Mouse (Mus musculus) liver, embryonic 16.5 days (tissue): ENCODE measurements around the gene Ftcd. TPM values are rescaled to one million over a fixed set of nuclear protein-coding genes. Genes with fewer than 3 reads are reported as not detected.

Experiments
- ATAC-seq: fragments of 200-750 bp; cut with Nextera tagmentation; 2 replicates; pipeline ENCODE4 v1.8.0; 2017; ENCODE audit warnings: low read depth, mild to moderate bottlenecking, moderate number of reproducible peaks, moderate library complexity
- H3K27ac ChIP-seq: fragments of 300-500 bp; sonication (generic); 2 replicates; pipeline ENCODE4 v1.5.1; 2014; ENCODE audit warnings: mild to moderate bottlenecking, low read length
- H3K27me3 ChIP-seq: fragments of 300-500 bp; sonication (generic); 2 replicates; pipeline ENCODE4 v1.6.1; 2014; ENCODE audit warnings: low read depth, low read length, mixed read lengths; ENCODE audit not compliant: control insufficient read depth, insufficient read depth
- H3K36me3 ChIP-seq: fragments of 300-500 bp; sonication (generic); 2 replicates; pipeline ENCODE4 v1.6.1; 2014; ENCODE audit warnings: mild to moderate bottlenecking; ENCODE audit not compliant: control insufficient read depth, insufficient read depth
- H3K4me1 ChIP-seq: fragments of 300-500 bp; sonication (generic); 2 replicates; pipeline ENCODE4 v1.6.1; 2014; ENCODE audit warnings: low read depth, low read length, mixed read lengths; ENCODE audit not compliant: control insufficient read depth
- H3K4me2 ChIP-seq: fragments of 300-500 bp; sonication (generic); 2 replicates; pipeline ENCODE4 v1.6.1; 2014; ENCODE audit warnings: low read depth, low read length, mixed read lengths
- H3K4me3 ChIP-seq: fragments of 300-500 bp; sonication (generic); 2 replicates; pipeline ENCODE4 v1.5.1; 2014; ENCODE audit warnings: low read depth, mild to moderate bottlenecking, low read length
- H3K9ac ChIP-seq: fragments of 300-500 bp; sonication (generic); 2 replicates; pipeline ENCODE4 v1.6.1; 2014; ENCODE audit warnings: low read depth, low read length
- H3K9me3 ChIP-seq: fragments of 300-500 bp; sonication (generic); replicated peaks from 2 replicates; pipeline ENCODE4 v1.6.1; 2016; ENCODE audit warnings: low read length; ENCODE audit not compliant: control insufficient read depth
- WGBS: fragments of 180-500 bp; shearing (Covaris S2); extraction: QIAGEN DNeasy Blood & Tissue Kit; methylation state at CpG from one replicate; pipeline ENCODE4 v1.1.7; 2014; ENCODE audit not compliant: insufficient replicate concordance; 5-methylcytosine and 5-hydroxymethylcytosine counted together
- polyA plus RNA-seq: library from polyadenylated mRNA; unstranded; fragments of >200 nt; fragmentation: Nextera tagmentation; extraction: Ambion mirVana; gene quantifications from 2 replicates; pipeline ENCODE4 v1.2.1, GENCODE M21; 2015

Gene Ftcd
- polyA plus RNA-seq = 52.9 and 63.8 TPM in 2 replicates

GRCm38 (mm10) chr10:76575374-76575773, at the start of gene Ftcd:
TSS of gene Ftcd (plus strand) at chr10:76575648.
- Histone ChIP-seq H3K9me3 (no peaks in the 10 kb centered on the region), H3K4me3 (peak within 1 kb of the TSS; percentile 37), H3K4me2 (peak within 1 kb of the TSS; percentile 33), H3K4me1 (no peaks in the 10 kb centered on the region; the same call in none of the 2 replicates), H3K9ac (no peak within 1 kb of the TSS; the same call in 1 of the 2 replicates), H3K27me3 (no peaks in the 10 kb centered on the region), H3K27ac (peak within 1 kb of the TSS; percentile 78), H3K36me3 (no peaks in the 10 kb centered on the region)
- 53% methylated on average over 3 of the region's 3 CpGs for WGBS
- peak; percentile 74 for ATAC-seq

GRCm38 (mm10) chr10:76530922-76531321, 44.5 kb upstream of the Ftcd start:
- 2% methylated on average over 11 of the region's 11 CpGs for WGBS
- Histone ChIP-seq H3K4me1 (peaks cover 13% of the 10 kb centered on the region), H3K36me3 (peaks cover under 1% of the 10 kb centered on the region; the same call in 1 of the 2 replicates), H3K27me3 (no peaks in the 10 kb centered on the region), H3K27ac (peak overlapping the region; percentile 52), H3K4me3 (peak overlapping the region; percentile 70), H3K9ac (peak overlapping the region; percentile 57), H3K9me3 (no peaks in the 10 kb centered on the region), H3K4me2 (peak overlapping the region; percentile 91)
- ATAC-seq = no peak

- ATAC-seq = peak; percentile 99
- H3K27ac ChIP-seq = peak within 1 kb of the TSS; percentile 58
- under 1% methylated on average over 37 of the region's 37 CpGs for WGBS
- peak within 1 kb of the TSS; percentile 91 for H3K4me2 ChIP-seq
- no peaks in the 10 kb centered on the region for H3K9me3 ChIP-seq
- H3K4me3 ChIP-seq = peak within 1 kb of the TSS; percentile 70
- no peaks in the 10 kb centered on the region for H3K27me3 ChIP-seq
- peak within 1 kb of the TSS; percentile 74 for H3K9ac ChIP-seq
- peaks cover 3% of the 10 kb centered on the region for H3K36me3 ChIP-seq
- peaks cover 13% of the 10 kb centered on the region for H3K4me1 ChIP-seq
These were observed 44.1 kb upstream of the Ftcd start, which contains the start of gene Lss for GRCm38 (mm10) chr10:76531375-76531774. TSS of gene Lss (plus strand) at chr10:76531588.

GRCm38 (mm10) chr10:76531828-76532227, 43.6 kb upstream of the Ftcd start:
- Histone ChIP-seq H3K9me3 (no peaks in the 10 kb centered on the region), H3K4me2 (peak overlapping the region; percentile 91)
- 3% methylated on average over 14 of the region's 14 CpGs for WGBS

GRCm38 (mm10) chr10:76535526-76535925, 39.9 kb upstream of the Ftcd start:
- 86% methylated on average over 7 of the region's 7 CpGs for WGBS

More at GRCm38 (mm10) chr10:76531828-76532227, 43.6 kb upstream of the Ftcd start:
- H3K4me1 ChIP-seq = peaks cover 13% of the 10 kb centered on the region
- peaks cover 3% of the 10 kb centered on the region for H3K36me3 ChIP-seq
- no peak for ATAC-seq
- peak overlapping the region; percentile 74 for H3K9ac ChIP-seq
- peak overlapping the region; percentile 58 for H3K27ac ChIP-seq
- peak overlapping the region; percentile 70 for H3K4me3 ChIP-seq
- H3K27me3 ChIP-seq = no peaks in the 10 kb centered on the region

GRCm38 (mm10) chr10:76537619-76538018, 37.8 kb upstream of the Ftcd start:
- peak; percentile 76 for ATAC-seq
- Histone ChIP-seq H3K4me2 (no peak overlapping the region), H3K36me3 (peaks cover 7% of the 10 kb centered on the region), H3K27me3 (no peaks in the 10 kb centered on the region), H3K4me3 (no peak overlapping the region), H3K27ac (no peak overlapping the region), H3K4me1 (no peaks in the 10 kb centered on the region; the same call in 1 of the 2 replicates), H3K9ac (no peak overlapping the region), H3K9me3 (no peaks in the 10 kb centered on the region)
- WGBS = 63% methylated on average over 9 of the region's 9 CpGs

More at GRCm38 (mm10) chr10:76535526-76535925, 39.9 kb upstream of the Ftcd start:
- no peaks in the 10 kb centered on the region for H3K9me3 ChIP-seq
- peaks cover 7% of the 10 kb centered on the region for H3K36me3 ChIP-seq
- H3K4me3 ChIP-seq = no peak overlapping the region
- H3K4me1 ChIP-seq = peaks cover 12% of the 10 kb centered on the region
- H3K9ac ChIP-seq = no peak overlapping the region
- no peaks in the 10 kb centered on the region for H3K27me3 ChIP-seq
- H3K27ac ChIP-seq = no peak overlapping the region
- H3K4me2 ChIP-seq = no peak overlapping the region
- ATAC-seq = no peak

- H3K27ac ChIP-seq = no peak overlapping the region
- WGBS = 55% methylated on average over 11 of the region's 11 CpGs
- no peaks in the 10 kb centered on the region for H3K4me1 ChIP-seq
- H3K9me3 ChIP-seq = no peaks in the 10 kb centered on the region
- no peak overlapping the region for H3K9ac ChIP-seq
- ATAC-seq = no peak
- H3K27me3 ChIP-seq = no peaks in the 10 kb centered on the region
- H3K36me3 ChIP-seq = peaks cover 7% of the 10 kb centered on the region
- H3K4me2 ChIP-seq = no peak overlapping the region
- H3K4me3 ChIP-seq = no peak overlapping the region
These were observed 33.9 kb upstream of the Ftcd start for GRCm38 (mm10) chr10:76541336-76542085.

- Histone ChIP-seq H3K9ac (no peak overlapping the region), H3K9me3 (no peaks in the 10 kb centered on the region), H3K4me2 (no peak overlapping the region), H3K4me3 (no peak overlapping the region), H3K27me3 (no peaks in the 10 kb centered on the region), H3K27ac (no peak overlapping the region), H3K36me3 (peaks cover 7% of the 10 kb centered on the region), H3K4me1 (no peaks in the 10 kb centered on the region)
- 26% methylated on average over 10 of the region's 10 CpGs for WGBS
- ATAC-seq = no peak
These were observed 32.6 kb upstream of the Ftcd start for GRCm38 (mm10) chr10:76542636-76543375.
